Mouse (Mus musculus) left cerebral cortex, adult 8-10 months (tissue): ENCODE data around the gene Xdh. TPM values are rescaled to one million over a fixed set of nuclear protein-coding genes. Genes with fewer than 3 reads are reported as not detected.
"Not testable (repeated sequence)": the region's sequence is repeated elsewhere in the genome, so short reads cannot be mapped to it uniquely, and the experiment has no call there.

Source experiments
- DNase-seq, 2 experiments: peaks; one replicate each; pipeline ENCODE4 v3.0.0; 2022; ENCODE audit warnings: low spot score in 2 of 2
- total RNA-seq, 4 experiments: library from RNA; stranded (reverse); gene quantifications; 2 replicates each; pipeline ENCODE4 v1.2.4; 2022

Xdh gene
- total RNA-seq, 4 experiments from 2014 or later: 22.8 to 25.2 (median 24.1) TPM

DNA sequence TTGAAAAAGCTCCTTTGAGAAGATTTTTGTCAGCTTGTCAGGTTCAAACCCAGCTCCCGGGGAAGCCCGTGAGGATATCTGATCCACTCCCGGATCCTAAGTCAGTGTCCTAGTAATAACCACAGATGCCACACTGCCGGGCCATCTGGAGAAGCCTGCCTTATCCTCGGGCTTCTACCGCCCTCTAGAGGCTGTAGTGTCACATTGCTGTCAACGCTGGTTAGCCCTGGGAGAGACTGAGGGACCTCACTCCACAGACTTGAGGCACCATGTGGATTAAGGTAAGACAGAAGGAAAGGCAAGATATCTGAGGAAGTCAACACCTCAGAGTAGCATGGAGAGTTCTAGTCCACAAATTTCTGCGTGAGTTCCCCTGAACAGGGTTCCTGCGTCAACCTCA is 67.8 kb downstream of the Xdh start:
- DNase-seq: peak; percentile 25 to 60

DNA sequence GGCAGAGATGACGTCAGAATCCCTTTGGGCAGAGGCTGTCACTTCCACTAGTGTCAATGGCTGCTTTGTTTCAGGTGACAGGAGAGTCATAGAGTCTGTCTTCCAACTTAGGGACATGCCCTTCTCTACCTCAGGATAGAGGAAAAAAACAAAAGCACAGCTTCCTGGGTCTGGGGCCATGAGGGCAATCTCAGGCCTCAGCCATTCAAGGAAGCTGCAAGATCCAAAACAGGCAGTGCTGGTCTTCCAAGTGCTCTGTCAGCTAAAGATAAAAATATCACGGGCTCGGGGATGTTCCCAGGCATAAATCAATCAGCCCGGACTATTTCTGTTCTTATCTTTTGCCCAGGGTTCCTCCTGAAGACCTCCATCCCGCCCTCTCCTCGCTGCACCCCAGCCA is 68.7 kb downstream of the Xdh start:
- DNase-seq: no peak

DNA sequence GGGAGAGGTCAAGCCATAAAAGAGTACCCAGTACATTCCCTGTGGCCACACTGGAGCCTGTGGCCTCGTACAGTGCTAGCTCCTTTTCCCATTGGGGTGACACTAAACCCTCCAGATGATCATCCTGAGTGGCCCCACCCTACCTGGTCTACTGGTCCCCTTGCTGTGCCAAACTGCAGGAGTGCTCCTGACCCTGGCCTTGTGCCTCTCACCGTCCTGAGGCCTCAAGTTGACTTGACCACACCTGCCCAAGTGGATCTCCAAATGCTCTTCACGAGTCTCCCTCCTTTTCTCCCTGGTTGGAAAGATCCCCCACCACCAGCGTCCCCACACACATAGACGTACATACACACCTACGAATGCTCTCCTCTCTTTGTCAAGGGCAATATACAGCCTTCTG is 69.7 kb downstream of the Xdh start:
- no peak for DNase-seq

DNA sequence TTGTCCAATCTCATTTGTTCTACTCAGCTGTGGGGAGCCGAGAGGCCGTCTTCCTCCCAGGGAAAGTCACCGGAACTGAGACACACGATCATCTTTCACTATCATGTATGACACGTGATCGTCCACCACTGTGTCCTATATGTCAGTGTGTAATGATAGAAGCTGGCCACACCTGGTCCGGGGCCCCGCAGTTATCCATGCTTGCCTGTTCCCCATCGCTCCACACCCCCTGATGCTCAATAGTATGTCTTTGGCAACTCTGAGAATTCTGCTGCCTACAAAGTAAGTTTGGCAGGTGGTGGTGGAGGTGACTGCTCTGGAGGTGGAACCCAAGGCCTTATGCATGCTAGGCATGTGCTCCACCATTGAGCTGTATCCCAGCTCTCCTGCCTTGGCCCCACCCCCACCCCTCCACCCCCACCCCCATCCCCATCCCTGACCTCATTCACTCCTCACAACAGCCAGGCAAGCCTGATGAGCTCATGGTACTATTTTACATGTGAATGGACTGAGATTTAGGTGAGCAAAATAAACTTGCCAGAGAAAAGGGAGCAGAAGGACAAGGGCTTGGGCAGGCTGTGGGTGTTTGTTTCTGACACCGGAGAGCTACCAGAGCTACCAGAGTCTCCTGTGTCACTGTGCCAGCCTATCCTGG is 70.6 kb downstream of the Xdh start:
- DNase-seq: no peak

DNA sequence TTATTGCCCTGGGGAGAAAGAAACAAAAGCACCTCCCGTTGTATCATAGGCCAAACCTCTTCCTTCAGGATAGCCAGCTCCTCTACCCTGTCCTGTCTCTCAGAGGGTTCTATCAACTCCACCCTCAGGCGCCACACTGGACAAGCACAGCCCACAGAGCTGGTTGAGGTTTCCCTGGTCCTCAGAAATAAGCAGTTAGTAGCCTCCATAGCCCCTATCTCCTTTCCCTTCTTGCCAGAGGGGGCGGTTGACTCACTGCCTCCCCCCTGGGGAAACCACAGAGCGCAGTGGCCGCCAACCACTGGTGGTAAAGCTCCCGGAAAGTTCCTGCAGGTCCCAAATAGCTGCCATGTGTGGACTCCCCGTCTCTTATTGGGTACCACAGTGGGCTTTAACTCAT is 74.3 kb downstream of the Xdh start:
- DNase-seq: no peak

DNA sequence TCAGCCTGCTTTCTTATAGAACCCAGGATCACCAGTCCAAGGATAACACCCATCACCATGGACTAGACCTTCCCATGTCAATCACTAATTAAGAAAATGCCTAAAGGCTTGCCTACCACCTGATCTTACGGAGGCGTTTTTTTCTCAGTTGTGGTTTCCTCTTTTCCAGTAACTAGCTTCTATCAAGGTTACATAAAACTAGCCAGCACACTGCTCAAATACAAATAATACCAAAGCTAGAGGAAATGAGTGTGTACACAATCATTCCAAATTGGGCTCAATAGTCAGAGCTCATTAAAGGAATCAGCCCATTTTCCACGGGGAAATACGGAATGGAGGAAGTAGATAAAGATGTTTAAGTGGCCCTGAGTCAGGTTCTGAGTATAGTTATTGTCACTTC is 74.7 kb downstream of the Xdh start:
- DNase-seq: no peak

DNA sequence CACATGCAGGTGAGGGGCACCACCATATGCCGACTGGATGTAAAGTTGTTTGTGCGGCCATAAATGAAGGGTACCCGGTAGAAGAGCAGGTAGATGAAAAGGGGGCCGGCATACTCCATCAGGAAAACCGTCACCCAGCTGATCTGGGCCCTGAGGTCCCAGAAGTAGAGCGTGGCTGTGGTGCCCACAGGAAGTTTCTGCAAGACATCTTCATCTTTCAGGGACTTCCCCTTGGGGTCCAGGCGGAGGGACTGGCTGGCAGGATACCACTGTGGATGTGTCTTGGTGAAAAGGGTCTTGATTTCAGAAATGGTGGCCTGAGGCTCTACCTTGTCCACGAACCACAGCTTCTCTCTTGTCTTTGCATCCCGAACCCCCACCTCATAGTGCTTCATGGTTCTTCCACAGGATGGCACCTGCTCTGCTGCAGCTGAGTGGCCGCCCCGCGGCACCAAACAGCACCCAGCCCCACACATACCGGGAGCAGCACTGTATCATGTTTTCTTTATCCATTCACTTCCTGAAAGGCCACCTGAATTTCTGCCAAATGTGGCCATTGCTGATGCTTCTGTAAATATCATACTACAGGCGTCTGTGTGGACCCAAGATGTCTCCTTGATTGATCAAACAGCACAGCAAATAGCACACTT is 78.9 kb downstream of the Xdh start:
- DNase-seq: no peak

DNA sequence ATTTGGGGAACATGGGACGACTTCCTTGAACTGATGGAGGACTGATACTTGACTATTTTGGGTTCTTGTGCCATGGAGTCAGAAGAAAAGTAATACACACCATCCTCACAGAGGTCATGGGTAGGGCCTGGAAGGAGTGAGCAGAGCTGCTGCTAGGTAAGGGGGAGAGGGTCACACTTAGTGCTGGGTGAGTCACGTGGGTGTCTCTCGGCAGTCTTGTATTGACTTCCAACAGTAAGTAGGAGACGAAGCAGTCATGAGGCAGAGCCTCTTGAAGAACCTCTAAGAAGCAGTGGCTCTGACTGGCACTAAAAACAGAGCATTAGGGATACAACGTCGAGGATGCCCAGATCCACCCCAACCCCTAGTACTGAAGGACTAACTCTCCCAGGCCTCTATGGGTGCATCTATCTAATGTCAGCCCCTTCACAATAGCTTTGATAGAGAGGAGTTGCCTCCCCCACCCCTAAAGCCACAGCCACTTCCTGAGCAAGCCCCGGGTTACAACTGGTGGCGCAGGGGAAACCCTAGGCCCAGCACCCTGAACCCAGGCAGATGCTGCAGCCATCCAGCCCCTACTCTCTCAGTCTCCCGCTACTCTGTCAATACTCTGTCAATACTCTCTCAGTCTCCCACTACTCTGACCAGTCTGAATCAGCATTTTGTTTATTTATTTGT is 80.8 kb downstream of the Xdh start:
- no peak for DNase-seq

DNA sequence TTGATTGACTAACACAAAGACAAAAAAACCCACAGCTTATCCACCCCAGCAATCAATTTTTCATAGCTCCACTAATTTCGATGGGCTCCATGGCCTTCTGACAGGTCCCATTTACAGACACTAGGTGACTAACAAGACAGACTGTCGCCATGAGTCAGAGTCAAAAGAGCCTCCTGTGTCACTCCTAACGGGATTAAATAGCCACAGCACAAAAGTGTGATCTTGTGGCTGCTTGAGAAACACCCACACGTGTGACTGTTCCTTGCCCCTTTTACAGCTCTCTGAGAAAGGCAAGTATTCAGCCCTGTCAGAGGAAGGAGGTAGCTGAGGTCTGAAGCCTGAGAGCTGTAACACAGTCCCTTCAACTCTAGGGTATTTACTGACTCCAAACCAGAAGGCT is 96.3 kb downstream of the Xdh start:
- DNase-seq: no peak

DNA sequence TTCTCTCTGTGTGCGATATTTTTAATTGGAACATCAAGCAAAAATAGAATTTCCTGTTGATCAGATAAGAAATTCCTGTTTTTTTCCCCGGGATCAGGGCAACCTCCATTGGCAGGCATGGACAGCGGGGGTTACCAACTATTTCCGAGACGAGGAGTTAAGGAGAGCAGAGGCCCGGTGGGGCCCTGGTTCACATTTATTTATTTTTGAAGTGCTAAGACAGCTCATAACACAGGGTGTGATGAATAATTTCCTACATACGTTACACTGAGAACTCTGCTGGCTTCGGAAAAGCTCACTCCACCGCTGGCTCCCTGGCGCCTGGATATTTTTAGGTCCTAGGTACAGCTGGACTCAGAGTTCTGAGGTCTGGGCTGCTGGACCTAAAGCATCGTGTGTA is 97.0 kb downstream of the Xdh start:
- DNase-seq: no peak

DNA sequence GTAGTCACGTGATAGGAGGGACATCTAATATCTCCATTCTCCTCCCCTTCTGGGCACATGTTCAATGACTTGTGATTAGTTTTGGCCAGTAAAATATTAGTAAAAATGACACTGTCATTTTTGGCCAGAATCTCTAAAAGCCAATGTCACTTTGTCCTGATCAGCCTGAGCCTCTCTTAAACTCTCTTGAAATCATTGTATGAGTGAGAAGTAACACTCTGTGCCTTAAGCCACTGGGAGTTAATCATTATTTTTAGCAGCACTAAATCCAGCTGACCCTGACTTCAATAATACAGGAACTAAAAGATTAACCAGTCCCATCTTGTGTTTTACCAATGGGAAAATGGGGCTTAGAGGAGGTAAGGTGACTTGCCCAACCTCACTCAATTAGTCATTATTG is 102.6 kb downstream of the Xdh start:
- no peak for DNase-seq

DNA sequence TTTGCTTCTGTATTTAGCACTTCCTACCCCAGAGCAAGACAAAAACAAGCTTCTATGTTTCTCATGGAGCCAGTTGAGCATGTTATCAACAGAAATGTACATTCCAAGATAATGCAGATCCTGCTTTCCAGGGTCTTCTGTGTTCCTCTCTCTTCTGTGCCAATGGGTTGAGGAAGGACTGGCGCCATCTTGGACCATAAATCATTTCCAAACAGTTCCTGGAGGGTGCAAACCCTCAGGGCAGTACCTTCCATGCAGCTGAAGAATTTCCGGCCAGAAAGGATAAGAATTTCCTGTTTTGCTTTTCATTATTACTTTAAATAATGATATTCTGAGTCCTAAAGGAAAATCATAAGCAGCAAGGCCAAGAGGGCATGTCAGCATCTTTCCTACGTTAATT is 104.4 kb downstream of the Xdh start:
- DNase-seq: no peak

DNA sequence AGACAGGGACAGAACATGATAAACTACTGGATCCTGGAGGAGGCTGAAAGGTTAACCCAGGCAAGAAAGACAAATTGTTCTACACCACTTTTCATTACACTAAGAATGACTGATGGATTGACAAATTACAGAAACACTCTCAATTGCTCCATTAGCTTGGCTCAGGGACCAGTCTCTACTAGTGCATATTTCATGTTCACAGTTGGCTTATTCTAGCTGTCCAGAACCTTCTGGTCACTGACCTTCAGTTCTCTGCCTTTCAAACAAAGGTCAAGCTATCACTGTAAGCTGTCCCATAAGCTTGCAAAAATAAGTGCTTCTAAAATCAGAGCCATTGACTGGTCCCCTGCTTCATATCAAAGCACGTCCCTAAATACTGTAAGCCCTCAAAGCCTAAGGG is 107.0 kb downstream of the Xdh start:
- no peak for DNase-seq

DNA sequence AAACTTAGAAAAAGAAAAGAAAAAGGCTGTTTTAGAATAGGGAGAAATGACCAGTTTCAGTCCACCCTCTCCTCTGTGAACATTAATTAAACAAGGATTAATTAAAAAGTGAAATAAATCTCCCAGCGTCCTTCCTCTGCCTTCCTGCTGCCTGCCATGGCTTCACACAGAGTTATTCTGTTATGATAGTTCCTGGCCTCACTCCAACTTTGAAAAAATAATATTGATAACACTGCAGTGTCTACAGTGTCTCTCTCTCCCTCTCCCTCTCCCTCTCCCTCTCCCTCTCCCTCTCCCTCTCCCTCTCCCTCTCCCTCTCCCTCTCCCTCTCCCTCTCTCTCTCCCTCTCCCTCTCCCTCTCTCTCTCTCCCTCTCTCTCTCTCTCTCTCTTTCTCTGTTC is 110.1 kb downstream of the Xdh start:
- not testable (repeated sequence) for DNase-seq

DNA sequence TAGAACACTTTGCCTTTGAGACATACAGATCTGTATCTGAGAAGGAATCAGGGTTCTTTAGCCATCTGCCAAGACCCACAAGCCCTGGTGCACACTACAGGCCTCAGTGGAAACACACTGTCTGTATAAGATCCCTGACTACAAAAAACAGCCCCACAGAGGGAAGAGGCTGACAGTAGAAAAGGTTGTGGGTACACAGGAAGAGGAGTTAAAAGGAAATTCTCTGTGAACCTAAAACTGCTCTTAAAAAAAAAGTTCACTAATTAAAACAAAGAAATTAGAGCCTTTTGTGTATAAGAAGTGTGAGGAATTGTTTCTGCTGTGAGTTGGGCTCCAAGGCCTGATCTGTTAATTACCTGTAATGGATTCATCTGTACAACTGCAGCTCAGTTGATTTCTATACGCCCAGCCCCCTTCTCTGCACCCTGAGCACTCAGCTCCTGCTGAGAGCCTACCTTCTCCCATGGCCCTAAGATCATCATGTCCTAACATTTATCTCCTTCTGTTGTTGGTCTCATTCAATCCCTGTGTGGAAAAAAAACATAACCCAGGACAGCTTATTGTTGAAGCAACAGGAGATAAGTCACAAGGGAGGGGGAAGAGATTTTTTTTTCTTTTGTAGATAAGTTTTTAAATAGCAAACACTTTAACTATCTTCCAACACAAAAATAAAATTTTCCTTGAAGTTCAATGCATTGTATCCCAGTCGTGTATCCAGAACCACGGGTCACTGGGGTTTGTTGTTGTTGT is 110.7 kb downstream of the Xdh start:
- no peak for DNase-seq

DNA sequence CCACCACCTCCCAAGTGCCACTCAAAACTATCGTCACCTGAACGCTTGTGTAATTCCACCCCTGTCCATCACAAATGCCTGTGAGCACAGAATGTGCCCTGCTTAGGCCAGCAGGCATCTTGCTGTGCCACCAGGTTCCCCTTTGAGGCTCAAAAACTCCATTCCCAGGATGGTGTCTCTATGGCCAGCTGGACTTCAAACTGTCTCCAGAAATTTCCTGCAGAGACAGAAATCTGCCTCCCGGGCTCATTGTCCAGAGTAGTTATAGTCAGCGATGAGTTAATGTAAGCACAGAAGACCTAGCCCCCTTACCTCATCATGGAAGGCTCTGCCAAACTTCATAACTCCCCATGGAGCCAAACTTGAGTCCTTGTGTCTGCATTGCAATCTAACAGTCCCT is 112.8 kb downstream of the Xdh start:
- no peak for DNase-seq

DNA sequence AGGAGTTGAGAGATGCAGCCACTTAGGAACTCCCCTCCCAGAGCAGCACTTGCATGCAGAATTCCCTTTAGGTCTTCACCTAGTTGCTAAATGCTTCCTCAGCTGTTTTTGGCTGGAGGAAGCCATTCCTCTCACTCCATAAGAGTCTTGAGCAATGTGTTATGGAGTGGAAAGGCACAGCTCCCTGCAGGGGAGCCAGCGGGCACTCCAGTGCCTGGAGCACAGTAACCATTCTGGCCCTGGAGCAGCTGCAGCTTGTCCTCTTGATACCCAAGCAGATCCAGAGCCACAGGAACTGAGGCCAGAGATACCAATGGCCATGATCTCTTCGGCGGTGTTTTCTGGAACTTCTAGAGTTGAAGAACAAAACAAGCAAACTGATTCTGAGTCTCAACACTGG is 113.4 kb downstream of the Xdh start:
- no peak for DNase-seq

Other genes starting within 250 kb of the Xdh start
- 10 to 100 TPM; 20.9 to 25.0 (median 22.4) TPM for gene Galnt14, start 239.7 kb downstream of the Xdh start, total RNA-seq
- gene Ehd3, start 146.1 kb downstream of the Xdh start, total RNA-seq: 10 to 100 TPM; 77.3 to 81.4 (median 79.9) TPM
- gene Srd5a2, start 97.7 kb upstream of the Xdh start, total RNA-seq: under 1 TPM in 2 of 4 experiments, not detected in 2; 0.74 to 0.79 TPM